Mouse (Mus musculus): Measurements from ENCODE around the gene Cyp17a1. TPM values are rescaled to one million over a fixed set of nuclear protein-coding genes. Genes with fewer than 3 reads are reported as not detected.

Cyp17a1 gene
- total RNA-seq, 2 experiments from 2014 or later, result not detected

DNA sequence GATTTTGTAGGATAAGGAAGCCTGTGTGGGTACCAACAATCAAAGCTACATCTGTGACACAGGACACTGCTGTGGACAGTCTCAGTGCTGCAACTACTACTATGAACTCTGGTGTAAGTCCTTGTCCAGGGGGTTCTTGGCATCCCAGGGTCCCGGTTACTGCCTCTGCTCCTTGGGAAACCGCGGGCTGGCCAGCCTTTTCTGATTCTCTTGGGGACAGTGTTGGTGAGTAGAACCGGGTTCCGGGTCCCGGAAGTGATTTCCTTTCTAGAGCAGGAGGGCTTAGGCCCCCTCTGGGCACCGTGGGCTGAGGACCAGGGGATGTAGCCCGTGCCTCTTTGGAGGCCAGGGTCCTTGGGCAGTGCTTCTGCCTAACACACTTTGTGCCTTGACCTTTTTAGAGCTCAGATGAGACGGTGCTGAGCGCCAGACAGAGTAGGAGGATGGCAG is 28.6 kb downstream of the Cyp17a1 start:
- DNase-seq (ENCODE audit: low spot score in 2 of 2), result no peak

DNA sequence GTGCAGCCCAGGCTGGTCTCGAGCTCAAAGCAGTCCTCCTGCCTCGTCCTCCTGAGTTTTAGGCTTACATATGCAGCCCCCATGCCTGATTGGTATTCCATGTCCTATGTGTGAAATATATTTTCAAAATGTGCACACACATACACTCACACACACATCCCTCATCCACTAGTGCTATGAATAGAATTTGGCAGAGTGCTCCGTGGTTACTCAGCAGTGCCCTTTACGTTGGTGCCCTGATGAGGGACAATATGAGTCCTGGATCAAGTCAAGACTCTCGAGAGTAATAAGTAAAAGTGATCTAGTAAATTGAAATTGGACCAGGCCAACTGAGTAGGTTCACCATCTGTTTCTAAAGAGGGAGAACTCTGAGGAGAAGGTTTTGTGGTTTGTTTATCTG is 29.7 kb downstream of the Cyp17a1 start:
- no peak for DNase-seq (ENCODE audit: low spot score in 2 of 2)

DNA sequence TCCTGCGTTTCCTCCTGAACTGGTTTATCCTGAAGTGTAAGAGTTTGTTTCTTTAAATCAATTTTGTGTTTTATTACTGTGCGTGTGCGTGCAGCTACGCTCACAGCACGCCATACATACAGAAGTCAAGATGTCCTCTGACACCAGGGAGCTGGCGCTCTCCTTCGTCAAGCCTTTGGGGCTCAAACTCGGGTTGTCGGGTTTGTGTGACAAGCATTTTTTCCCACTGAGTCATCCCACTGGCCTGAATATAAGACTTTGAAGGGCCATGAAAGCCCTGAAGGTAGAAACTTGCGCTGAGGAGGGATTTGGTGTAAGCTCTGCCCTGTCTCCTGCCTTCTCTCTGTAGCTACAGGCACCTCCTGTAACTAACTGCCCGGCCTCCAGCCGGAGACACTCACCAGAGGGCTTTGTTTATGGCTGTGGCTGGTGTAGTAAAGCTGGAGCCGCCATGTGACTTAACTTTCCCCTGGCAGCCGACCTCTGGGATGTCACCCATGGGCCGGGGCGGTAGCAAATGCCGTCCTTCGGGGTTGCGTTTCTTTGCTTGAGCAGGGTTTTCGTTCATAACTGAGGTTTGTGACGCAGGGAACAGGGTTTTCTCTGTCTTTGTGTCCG is 30.7 kb downstream of the Cyp17a1 start:
- no peak for DNase-seq (ENCODE audit: low spot score in 2 of 2)

- DNase-seq (ENCODE audit: low spot score in 2 of 2), result peak in 1 of 2 experiments; percentile 71
Observed at GRCm38 (mm10) chr19:46641420-46642085, 31.4 kb downstream of the Cyp17a1 start.

DNA sequence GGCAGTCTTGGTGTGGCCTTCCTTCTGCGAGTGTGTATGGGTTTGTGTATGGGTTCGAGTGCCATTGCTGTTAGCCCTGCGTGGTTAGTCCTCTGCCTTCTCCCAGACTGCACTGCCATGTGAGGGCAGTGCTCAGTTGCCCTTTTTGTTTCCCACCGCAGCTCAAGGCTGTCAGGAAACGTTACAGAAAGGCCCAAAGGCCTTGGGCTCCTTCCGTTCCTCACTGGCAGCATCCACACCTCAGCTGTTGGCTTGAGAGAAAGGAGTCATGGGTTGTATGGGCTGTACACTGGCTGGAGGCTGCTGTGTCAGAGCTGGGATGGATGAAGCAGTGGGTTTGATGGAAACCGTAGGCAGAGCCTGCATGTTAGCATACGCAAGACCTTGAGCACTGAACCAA is 32.2 kb downstream of the Cyp17a1 start:
- DNase-seq (ENCODE audit: low spot score in 2 of 2), result no peak

GRCm38 (mm10) chr19:46639496-46639895 is 33.5 kb downstream of the Cyp17a1 start:
- no peak for DNase-seq (ENCODE audit: low spot score in 2 of 2)

GRCm38 (mm10) chr19:46639053-46639452 is 33.9 kb downstream of the Cyp17a1 start:
- no peak for DNase-seq (ENCODE audit: low spot score in 2 of 2)

GRCm38 (mm10) chr19:46637598-46637997 is 35.4 kb downstream of the Cyp17a1 start:
- no peak for DNase-seq (ENCODE audit: low spot score in 2 of 2)

- no peak for DNase-seq (ENCODE audit: low spot score in 2 of 2)
Observed at GRCm38 (mm10) chr19:46635766-46636165, 37.2 kb downstream of the Cyp17a1 start.

DNA sequence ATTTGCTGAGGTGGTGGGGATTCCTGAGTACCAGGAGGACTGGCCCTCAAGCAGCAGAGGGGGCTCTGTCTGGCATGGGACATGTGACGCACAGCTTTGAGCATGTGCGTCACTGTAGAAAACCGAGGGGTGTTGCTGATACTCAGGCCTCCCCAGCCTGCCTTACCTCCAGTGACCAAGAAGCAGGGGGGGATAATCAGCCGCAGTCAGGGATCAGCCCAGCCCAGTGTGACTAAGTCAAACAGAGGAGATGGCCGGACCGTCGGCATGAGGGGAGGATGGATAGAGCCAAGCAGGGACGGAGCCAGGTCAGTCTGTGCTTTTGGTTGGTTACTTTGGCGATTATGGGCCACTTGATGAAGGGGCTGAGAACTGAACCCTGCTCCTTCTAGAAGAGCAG is 41.3 kb downstream of the Cyp17a1 start:
- no peak for DNase-seq (ENCODE audit: low spot score in 2 of 2)

GRCm38 (mm10) chr19:46629807-46630206 is 43.2 kb downstream of the Cyp17a1 start:
- DNase-seq (ENCODE audit: low spot score in 2 of 2), result no peak

GRCm38 (mm10) chr19:46628403-46628802 is 44.6 kb downstream of the Cyp17a1 start:
- no peak for DNase-seq (ENCODE audit: low spot score in 2 of 2)

- DNase-seq (ENCODE audit: low spot score in 2 of 2), result no peak
Observed at GRCm38 (mm10) chr19:46625519-46625918, 47.5 kb downstream of the Cyp17a1 start.

GRCm38 (mm10) chr19:46625015-46625414 is 48.0 kb downstream of the Cyp17a1 start:
- no peak for DNase-seq (ENCODE audit: low spot score in 2 of 2)

DNA sequence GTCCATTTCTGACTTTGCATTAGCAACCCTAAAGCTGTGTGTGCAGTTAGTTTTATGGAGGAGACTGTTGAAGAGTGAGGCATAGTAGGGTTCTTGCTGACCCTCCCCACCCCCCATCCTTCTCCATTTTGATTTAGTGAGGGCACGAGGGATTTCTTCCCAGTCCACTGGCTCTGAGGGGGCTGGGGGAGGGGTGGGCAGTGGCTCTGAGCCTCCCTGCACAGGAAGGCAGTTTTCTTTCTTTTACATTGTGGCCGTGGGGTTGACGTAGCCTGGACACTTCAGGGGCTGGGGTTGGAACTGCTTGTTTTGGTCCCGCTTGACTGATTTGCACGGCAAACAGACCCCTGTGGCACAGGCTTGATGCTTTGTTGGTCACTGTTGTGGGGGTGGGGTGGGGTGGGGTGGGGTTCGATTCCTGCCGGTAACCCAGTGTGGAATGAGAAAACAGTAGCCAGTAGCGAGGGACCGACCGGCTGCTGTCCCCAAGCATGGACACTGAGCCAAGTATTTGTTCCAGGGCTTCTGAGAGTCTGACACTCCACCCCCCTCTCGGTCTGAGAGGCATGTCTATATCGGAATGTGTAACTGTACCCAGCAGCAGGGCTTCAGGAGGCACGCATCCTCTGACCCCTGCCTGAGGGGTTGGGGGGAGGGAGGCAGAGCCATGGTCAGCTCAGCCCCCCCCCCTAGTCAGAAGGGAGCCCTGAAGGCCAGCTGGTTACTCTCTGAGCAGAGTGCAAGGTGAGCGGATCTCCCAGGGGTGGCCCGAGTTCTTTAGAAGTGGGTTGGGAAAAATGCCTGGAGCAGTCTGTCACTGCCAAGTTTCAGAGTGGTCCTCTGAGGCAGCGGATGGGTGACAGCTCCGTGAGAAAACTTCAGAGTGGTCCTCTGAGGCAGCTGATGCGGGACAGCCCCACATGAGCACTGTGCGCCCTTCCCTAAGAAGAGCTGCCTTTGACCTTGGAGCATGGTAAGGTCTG is 48.9 kb downstream of the Cyp17a1 start:
- peak in 1 of 2 experiments; percentile 53 for DNase-seq (ENCODE audit: low spot score in 2 of 2)

GRCm38 (mm10) chr19:46623194-46623667 is 49.7 kb downstream of the Cyp17a1 start:
- peak in 1 of 2 experiments; percentile 55 for DNase-seq (ENCODE audit: low spot score in 2 of 2)

DNA sequence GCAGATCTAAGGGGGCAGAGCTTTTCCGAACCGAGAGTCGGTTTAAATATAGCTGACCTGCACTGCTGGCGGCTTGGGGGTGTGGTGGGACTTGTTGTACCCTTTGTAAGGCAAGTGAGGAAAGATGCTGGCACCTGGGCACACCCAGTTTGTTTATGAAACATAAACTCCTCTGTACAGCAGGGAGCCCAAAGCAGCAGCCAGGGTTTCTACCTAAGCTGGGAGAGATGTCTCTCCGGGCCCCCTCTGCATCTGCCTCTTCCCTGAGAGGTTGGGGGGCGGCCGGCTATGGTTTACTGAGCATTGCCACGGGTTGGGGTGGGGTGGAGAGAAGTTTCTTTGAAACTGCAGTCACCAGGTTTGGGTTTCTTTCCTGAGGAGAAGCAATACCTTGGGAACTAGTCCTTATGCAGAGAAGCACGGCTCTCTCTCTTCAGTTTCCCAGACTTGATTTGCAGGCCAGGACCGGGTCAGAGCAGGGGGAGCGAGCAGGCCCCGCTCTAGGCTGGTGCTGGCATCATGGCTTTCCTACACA is 50.2 kb downstream of the Cyp17a1 start:
- no peak for DNase-seq (ENCODE audit: low spot score in 2 of 2)

DNA sequence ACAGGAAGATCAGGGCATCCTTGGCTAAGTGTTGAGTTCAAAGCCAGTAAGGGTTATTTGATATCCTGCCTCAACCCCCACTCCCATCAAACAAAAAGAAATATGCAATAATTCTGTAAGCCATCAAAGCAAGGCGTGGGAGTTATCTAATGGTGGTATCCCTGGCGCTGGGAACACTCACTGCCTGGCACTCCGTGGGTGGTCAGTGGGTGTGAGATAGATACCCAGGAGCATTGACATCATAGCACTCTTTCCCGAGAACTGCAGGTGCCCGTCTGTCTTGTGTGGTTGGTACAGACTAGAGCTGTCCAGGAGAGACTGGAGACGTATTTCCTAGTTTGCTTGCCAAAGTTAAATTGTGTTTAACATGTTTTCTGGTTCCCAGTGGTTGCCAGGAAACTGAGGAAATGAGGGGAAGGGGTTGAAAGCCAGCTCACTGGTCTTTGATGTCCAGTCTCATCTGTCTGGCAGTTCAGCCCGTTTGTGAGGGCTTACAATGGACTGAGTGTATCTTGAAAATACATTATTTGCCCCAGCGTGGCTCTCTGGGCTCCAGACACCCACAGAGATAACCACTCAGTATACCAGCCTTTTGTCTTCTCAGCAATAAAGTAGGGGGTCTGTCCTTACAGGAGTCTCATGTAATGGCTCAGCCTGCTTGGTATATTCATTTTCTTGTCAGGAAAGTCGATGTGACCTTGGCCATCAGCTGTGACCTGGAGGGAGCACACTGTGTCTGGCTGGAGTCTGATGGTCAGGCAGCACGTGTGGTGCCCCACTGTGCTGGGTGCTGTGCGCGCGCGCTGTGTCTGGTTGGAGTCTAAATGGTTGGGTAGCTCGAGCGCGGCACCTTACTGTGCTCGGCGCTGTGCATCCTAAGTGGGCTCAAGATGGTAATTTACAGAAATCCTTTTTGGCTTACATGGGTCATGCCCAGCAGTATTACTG is 51.5 kb downstream of the Cyp17a1 start:
- no peak for DNase-seq (ENCODE audit: low spot score in 2 of 2)

DNA sequence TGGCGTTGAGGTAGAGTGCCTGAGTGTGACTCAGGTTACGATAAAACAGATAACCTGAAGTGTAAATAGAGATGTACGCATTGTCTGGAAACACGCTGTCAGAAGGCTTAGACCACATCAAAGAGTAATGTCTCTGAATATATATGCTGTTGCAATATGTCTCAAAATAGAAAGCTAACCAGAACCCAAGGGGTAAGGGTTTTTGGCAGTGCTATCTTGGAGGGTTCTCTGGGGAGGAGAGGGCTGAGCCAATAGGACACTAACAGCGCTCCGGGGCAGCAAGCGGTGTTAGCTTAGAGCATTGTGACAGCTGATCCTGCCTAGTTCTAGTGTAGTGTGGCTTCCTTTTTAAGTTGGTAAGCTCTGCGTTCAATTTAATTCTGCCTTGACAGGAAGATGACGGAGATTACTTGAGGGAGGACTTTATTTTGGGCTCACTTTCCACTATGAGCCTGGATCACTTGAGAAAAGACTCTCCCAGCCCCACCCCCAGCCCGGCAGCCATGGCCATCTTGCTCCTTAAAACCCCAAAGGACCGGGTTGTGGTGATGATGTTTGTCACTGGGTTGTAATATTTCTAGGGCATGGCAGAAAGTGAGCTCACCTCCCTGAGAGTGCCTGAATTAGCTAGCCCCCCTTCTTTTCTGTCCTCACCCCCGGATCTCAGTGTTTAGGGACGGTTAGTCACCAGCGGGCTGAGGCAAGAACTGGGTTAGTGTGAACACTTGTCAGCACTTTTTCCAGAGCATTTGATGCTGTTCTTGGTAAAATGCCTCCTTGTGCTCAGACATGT is 52.8 kb downstream of the Cyp17a1 start:
- no peak for DNase-seq (ENCODE audit: low spot score in 2 of 2)
